8 mouse cellular contexts compared by ENCODE assay signal in the genomic region with DNA sequence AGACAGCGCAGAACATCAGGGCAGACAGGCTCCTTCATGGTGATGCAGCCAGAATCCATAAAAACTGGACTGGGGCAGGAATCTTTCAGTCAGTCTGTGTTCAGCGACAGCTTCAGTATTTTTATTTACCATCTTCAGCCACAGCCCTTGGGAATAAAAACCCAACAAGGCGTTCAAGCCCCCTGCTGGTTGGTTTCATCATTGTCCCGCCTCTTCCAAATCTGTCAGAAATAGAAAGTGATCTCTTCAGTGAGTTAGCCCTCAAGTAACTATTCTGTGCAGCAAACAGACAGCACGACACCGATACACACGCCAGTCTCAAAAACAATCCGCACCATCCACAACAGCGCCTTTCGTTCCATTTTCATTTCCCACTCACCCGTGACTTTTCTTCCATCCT. TPM values are rescaled to one million over a fixed set of nuclear protein-coding genes. Genes with fewer than 3 reads are reported as not detected.
DNase-seq lines count a peak whose midpoint lies in the region.

No protein-coding gene starts in this region.

- peak; percentile 33 to 38 for DNase-seq in gastrocnemius, adult 8-10 months (ENCODE audit: low spot score in 2 of 2)
- DNase-seq in gastrocnemius, postnatal 4 days (ENCODE audit: low spot score in 2 of 2): no peak
- peak; percentile 68 for DNase-seq in testis, postnatal 10 days (ENCODE audit: low spot score)
- no peak for DNase-seq in testis, postnatal 14 days (ENCODE audit: low spot score)
- peak; percentile 30 to 74 for DNase-seq in frontal cortex, adult 2 months (ENCODE audit: extremely low spot score in 1 of 2, low spot score in 1 of 2)
- peak; percentile 41 to 58 for DNase-seq in layer of hippocampus, postnatal 36 days
- peak; percentile 66 to 71 for DNase-seq in right cerebral cortex, adult 2 months (ENCODE audit: low spot score in 2 of 2)
- DNase-seq in cerebellum, adult 11-12 months: no peak

RNA-seq across cellular contexts. Expression of a gene that starts 14.6 kb away (rescaled TPM):
- total RNA-seq in gastrocnemius, adult 8-10 months (2022): not detected
- total RNA-seq in gastrocnemius, postnatal 4 days (2021): under 1 TPM in 1 of 2 experiments, not detected in 1; 0.42 TPM
- polyA plus RNA-seq in frontal cortex, adult 2 months (2012; rRNA removed): not detected in 2 replicates
- total RNA-seq in layer of hippocampus, postnatal 36 days (2021): not detected

RNA-seq across cellular contexts. Expression of a gene that starts 26.0 kb away (rescaled TPM):
- 10 to 100 TPM; 18.0 to 21.4 (median 19.6) TPM for total RNA-seq in gastrocnemius, adult 8-10 months (2022)
- total RNA-seq in gastrocnemius, postnatal 4 days (2021): 10 to 100 TPM; 19.3 to 21.0 TPM
- 30.2 and 31.8 TPM in 2 replicates for polyA plus RNA-seq in frontal cortex, adult 2 months (2012; rRNA removed)
- total RNA-seq in layer of hippocampus, postnatal 36 days (2021): 10 to 100 TPM; 31.3 to 35.8 TPM

RNA-seq across cellular contexts. Expression of a gene that starts 28.1 kb away (rescaled TPM):
- 1 to 10 TPM; 7.7 to 9.6 (median 8.8) TPM for total RNA-seq in gastrocnemius, adult 8-10 months (2022)
- total RNA-seq in gastrocnemius, postnatal 4 days (2021): 10 to 100 TPM; 16.1 to 18.3 TPM
- polyA plus RNA-seq in frontal cortex, adult 2 months (2012; rRNA removed): 17.7 and 20.0 TPM in 2 replicates
- total RNA-seq in layer of hippocampus, postnatal 36 days (2021): 10 to 100 TPM; 16.9 to 17.2 TPM

RNA-seq across cellular contexts. Expression of a gene that starts 36.2 kb away (rescaled TPM):
- total RNA-seq in gastrocnemius, adult 8-10 months (2022): 10 to 100 TPM; 16.5 to 24.2 (median 20.8) TPM
- total RNA-seq in gastrocnemius, postnatal 4 days (2021): 10 to 100 TPM in 1 of 2 experiments, 1 to 10 TPM in 1; 9.4 to 10.2 TPM
- polyA plus RNA-seq in frontal cortex, adult 2 months (2012; rRNA removed): 33.2 and 33.5 TPM in 2 replicates
- 10 to 100 TPM in 1 of 2 experiments, 1 to 10 TPM in 1; 8.1 to 10.5 TPM for total RNA-seq in layer of hippocampus, postnatal 36 days (2021)

RNA-seq across cellular contexts. Expression of a gene that starts 47.7 kb away (rescaled TPM):
- total RNA-seq in gastrocnemius, adult 8-10 months (2022): 10 to 100 TPM; 23.5 to 29.8 (median 28.0) TPM
- total RNA-seq in gastrocnemius, postnatal 4 days (2021): 10 to 100 TPM; 36.8 to 41.5 TPM
- 87.6 and 99.4 TPM in 2 replicates for polyA plus RNA-seq in frontal cortex, adult 2 months (2012; rRNA removed)
- total RNA-seq in layer of hippocampus, postnatal 36 days (2021): 10 to 100 TPM; 77.6 to 85.2 TPM

Comparison
In these comparisons a context has a peak if more than half of its experiments do, and no peak if none do; other contexts are left out.
1. DNase-seq: peak in gastrocnemius, adult 8-10 months (2 of 2), testis, postnatal 10 days (single experiment), frontal cortex, adult 2 months (2 of 2), layer of hippocampus, postnatal 36 days (2 of 2) and right cerebral cortex, adult 2 months (2 of 2); none in gastrocnemius, postnatal 4 days (0 of 2), testis, postnatal 14 days (single experiment) and cerebellum, adult 11-12 months (single experiment).